Mouse (Mus musculus) neural tube, embryonic 13.5 days (tissue): ENCODE results near the gene Lbx1. TPM values are rescaled to one million over a fixed set of nuclear protein-coding genes. Genes with fewer than 3 reads are reported as not detected.

Experiments
- ATAC-seq: fragments of 200-750 bp; cut with Nextera tagmentation; 2 replicates; pipeline ENCODE4 v1.8.0; 2017; ENCODE audit warnings: low read depth, mild to moderate bottlenecking, moderate TSS enrichment, moderate library complexity
- H3K27ac ChIP-seq: fragments of 300-500 bp; sonication (generic); replicated peaks from 2 replicates; pipeline ENCODE4 v1.5.1; 2015; ENCODE audit warnings: moderate library complexity, mild to moderate bottlenecking, inconsistent platforms
- H3K27me3 ChIP-seq: fragments of 300-500 bp; sonication (generic); 2 replicates; pipeline ENCODE4 v1.6.1; 2015; ENCODE audit warnings: mild to moderate bottlenecking, inconsistent platforms
- H3K36me3 ChIP-seq: fragments of 300-500 bp; sonication (generic); 2 replicates; pipeline ENCODE4 v1.6.1; 2015; ENCODE audit warnings: mild to moderate bottlenecking, inconsistent platforms
- H3K4me1 ChIP-seq: fragments of 300-500 bp; sonication (generic); replicated peaks from 2 replicates; pipeline ENCODE4 v1.6.1; 2015; ENCODE audit warnings: inconsistent platforms
- H3K4me2 ChIP-seq: fragments of 300-500 bp; sonication (generic); 2 replicates; pipeline ENCODE4 v1.6.1; 2015; ENCODE audit warnings: inconsistent platforms, mild to moderate bottlenecking, moderate library complexity
- H3K4me3 ChIP-seq: fragments of 300-500 bp; sonication (generic); 2 replicates; pipeline ENCODE4 v1.5.1; 2015; ENCODE audit warnings: mild to moderate bottlenecking, inconsistent platforms
- H3K9ac ChIP-seq: fragments of 300-500 bp; sonication (generic); 2 replicates; pipeline ENCODE4 v1.6.1; 2015; ENCODE audit warnings: moderate library complexity, mild to moderate bottlenecking, inconsistent platforms
- H3K9me3 ChIP-seq: fragments of 300-500 bp; sonication (generic); 2 replicates; pipeline ENCODE4 v1.6.1; 2016; ENCODE audit warnings: inconsistent platforms
- WGBS: fragments of 180-500 bp; shearing (Covaris S2); methylation state at CpG from one replicate; pipeline ENCODE4 v1.1.7; 2015; 5-methylcytosine and 5-hydroxymethylcytosine counted together
- polyA plus RNA-seq: library from polyadenylated mRNA; unstranded; fragments of >200 nt; fragmentation: Nextera tagmentation; extraction: Ambion mirVana; gene quantifications from 2 replicates; pipeline ENCODE4 v1.2.1, GENCODE M21; 2015

Lbx1 gene
- polyA plus RNA-seq, 1 experiment from 2014 or later, result 16.9 TPM

GRCm38 (mm10) chr19:45225130-45225529, 10.5 kb downstream of the Lbx1 start:
- H3K36me3 ChIP-seq, result no peaks in the 10 kb centered on the region
- no peak overlapping the region for H3K4me3 ChIP-seq
- H3K27ac ChIP-seq, result peak overlapping the region; percentile 74
- peak overlapping the region; percentile 33 for H3K4me2 ChIP-seq
- 1% methylated on average over 12 of the region's 12 CpGs for WGBS
- peaks cover 92% of the 10 kb centered on the region for H3K4me1 ChIP-seq
- H3K9ac ChIP-seq, result no peak overlapping the region; the same call in 1 of the 2 replicates
- peaks cover 87% of the 10 kb centered on the region for H3K27me3 ChIP-seq
- no peaks in the 10 kb centered on the region for H3K9me3 ChIP-seq
- ATAC-seq, result peak; percentile 28; the same call in 1 of the 2 replicates

- Histone ChIP-seq H3K9me3 (no peaks in the 10 kb centered on the region), H3K36me3 (no peaks in the 10 kb centered on the region), H3K27ac (peak overlapping the region; percentile 76), H3K4me2 (peak overlapping the region; percentile 44), H3K4me1 (peaks cover 83% of the 10 kb centered on the region), H3K9ac (no peak overlapping the region), H3K4me3 (0 out of 2 replicates have a peak overlapping the region, but pooled peaks have one; percentile 11), H3K27me3 (peaks cover 86% of the 10 kb centered on the region)
- WGBS, result 0% methylated on average over 6 of the region's 6 CpGs
- no peak for ATAC-seq
These were observed 11.4 kb downstream of the Lbx1 start for GRCm38 (mm10) chr19:45224286-45224559.

DNA sequence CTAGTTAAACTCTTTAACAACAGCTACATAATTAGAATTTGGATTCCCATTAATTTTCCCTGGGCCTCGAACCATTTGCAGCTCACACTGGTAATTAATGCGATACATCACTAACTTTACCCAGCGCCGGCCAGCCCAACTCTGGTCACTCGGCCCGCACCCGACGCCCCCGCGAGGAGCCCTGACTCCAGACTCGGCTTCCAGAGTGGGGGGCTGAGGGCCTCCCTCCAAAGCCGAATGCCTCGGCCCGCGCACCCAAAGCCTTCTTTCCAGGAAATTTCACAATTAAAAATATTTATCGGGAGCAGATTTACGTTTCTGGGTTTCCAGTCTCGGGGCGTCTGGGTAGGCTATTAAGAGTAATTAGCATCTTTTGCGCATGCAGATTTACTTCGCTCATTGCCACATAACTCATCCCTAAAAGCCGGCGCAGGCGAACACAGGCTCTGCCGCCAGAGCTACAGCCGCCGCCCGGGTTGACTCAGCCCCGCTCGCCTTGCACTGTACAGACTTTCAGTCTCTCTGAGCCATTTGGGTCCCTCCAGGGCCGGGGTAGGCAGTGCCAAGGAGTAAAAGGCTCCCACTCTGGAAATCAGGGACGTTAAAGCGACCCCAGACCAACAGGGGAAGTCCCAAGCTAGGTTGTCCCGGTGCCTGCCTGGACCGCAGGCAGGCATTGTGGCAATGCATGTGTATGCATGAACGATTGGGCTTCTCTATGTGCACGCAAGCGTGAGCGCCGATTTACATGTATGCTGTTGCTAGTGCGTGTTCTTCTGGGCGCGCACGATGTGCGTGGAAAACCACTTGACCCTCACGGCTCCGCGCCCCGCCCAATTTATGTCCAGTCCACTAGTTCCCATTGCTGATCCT, 12.0 kb downstream of the Lbx1 start:
- ATAC-seq, result no peak
- 1% methylated on average over 49 of the region's 49 CpGs for WGBS
- no peaks in the 10 kb centered on the region for H3K36me3 ChIP-seq
- H3K4me1 ChIP-seq, result peaks cover 78% of the 10 kb centered on the region
- peaks cover 86% of the 10 kb centered on the region for H3K27me3 ChIP-seq
- peak overlapping the region; percentile 11; the same call in 1 of the 2 replicates for H3K4me3 ChIP-seq
- H3K9ac ChIP-seq, result no peak overlapping the region
- peak overlapping the region; percentile 76 for H3K27ac ChIP-seq
- H3K4me2 ChIP-seq, result peak overlapping the region; percentile 44
- no peaks in the 10 kb centered on the region for H3K9me3 ChIP-seq

DNA sequence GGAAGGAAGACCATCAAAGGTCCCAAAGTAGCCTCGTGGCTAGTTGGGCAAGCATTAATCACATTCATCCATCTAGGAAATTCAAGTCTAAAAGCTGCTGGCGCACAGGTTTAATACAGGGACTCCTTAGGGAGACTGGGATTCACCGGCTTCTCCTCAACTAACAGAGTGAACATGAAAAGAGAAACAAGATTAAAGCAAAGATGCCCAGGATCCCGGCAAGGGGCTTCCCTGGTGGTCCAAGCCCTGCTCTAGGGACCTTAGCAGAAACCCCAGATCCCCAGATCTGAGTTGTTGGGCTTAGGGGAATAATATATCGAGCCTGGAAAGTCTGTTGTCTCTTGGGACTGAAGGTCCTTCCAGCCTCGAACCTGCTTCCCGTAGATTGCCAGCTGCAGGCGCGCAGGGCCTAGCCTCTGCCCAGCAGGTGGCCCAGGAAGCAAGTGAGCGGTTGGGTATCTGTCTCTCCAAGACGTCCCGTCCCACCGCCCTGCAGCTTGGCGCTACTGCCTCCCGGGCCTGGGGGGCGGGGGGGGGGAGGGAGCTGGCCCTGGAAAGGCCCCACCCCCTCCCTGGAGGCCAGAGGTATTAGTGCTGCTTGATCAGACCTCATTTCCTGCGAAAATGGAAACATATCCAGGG, 13.3 kb downstream of the Lbx1 start:
- ATAC-seq, result no peak
- Histone ChIP-seq H3K36me3 (no peaks in the 10 kb centered on the region), H3K4me1 (peaks cover 64% of the 10 kb centered on the region), H3K9ac (no peak overlapping the region), H3K27ac (no peak overlapping the region), H3K9me3 (no peaks in the 10 kb centered on the region), H3K4me3 (no peak overlapping the region), H3K27me3 (peaks cover 84% of the 10 kb centered on the region), H3K4me2 (no peak overlapping the region)
- WGBS, result 2% methylated on average over 17 of the region's 17 CpGs

- WGBS, result 2% methylated on average over 9 of the region's 9 CpGs
These were observed 14.2 kb downstream of the Lbx1 start for GRCm38 (mm10) chr19:45221458-45221783.

DNA sequence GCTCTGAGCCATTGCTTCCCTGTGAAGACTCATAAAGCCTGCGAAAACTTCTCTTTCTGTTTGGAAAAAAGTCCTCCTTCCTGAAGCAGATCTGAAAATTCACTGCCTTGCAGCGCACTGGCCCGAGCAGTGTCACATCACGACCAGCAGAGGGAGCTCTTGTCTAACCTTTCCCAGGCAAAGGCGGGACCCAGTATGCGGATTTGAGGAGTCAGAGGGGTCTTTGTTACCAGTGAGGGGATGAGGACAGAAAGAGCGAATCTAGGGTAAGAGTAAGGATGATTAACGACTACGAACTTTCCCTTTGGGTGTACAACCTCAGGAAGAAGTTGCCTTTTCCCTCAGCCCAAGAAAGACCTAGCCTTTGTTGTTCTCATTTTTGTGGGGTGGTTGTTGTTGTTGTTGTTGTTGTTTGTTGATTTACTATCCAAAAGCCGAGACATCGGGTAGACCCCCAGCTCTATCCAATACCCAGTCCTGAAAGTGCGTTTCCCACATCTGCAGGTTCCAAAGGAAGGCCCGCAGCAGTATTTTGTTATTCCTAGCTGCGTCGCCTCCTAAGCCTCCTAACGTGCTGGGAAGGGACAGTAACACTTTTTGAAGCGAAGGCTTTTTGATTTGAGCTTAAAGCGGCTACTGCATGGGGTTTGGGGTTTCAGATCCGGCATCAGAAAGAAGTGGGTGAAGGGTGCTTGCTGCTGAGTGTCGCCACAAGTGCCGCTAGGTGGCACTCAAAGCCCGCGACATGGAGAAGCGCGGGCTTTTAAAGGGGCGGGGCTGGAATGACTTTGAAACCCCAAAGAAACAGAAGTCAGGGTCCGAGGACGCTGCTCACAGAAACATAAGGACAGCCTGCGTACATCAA, 14.8 kb downstream of the Lbx1 start:
- Histone ChIP-seq H3K4me3 (peak overlapping the region; percentile 32), H3K4me2 (peak overlapping the region; percentile 64), H3K27me3 (peaks cover 69% of the 10 kb centered on the region), H3K9me3 (no peaks in the 10 kb centered on the region), H3K36me3 (no peaks in the 10 kb centered on the region), H3K9ac (peak overlapping the region; percentile 61), H3K4me1 (peaks cover 49% of the 10 kb centered on the region), H3K27ac (peak overlapping the region; percentile 61; the same call in 1 of the 2 replicates)
- 2% methylated on average over 29 of the region's 29 CpGs for WGBS
- peak; percentile 64 for ATAC-seq

More at GRCm38 (mm10) chr19:45221458-45221783, 14.2 kb downstream of the Lbx1 start:
- H3K4me1 ChIP-seq, result peaks cover 55% of the 10 kb centered on the region
- no peak overlapping the region for H3K27ac ChIP-seq
- H3K4me2 ChIP-seq, result peak overlapping the region; percentile 64
- no peak for ATAC-seq
- peaks cover 75% of the 10 kb centered on the region for H3K27me3 ChIP-seq
- no peaks in the 10 kb centered on the region for H3K9me3 ChIP-seq
- no peak overlapping the region for H3K9ac ChIP-seq
- peak overlapping the region; percentile 32 for H3K4me3 ChIP-seq
- H3K36me3 ChIP-seq, result no peaks in the 10 kb centered on the region

DNA sequence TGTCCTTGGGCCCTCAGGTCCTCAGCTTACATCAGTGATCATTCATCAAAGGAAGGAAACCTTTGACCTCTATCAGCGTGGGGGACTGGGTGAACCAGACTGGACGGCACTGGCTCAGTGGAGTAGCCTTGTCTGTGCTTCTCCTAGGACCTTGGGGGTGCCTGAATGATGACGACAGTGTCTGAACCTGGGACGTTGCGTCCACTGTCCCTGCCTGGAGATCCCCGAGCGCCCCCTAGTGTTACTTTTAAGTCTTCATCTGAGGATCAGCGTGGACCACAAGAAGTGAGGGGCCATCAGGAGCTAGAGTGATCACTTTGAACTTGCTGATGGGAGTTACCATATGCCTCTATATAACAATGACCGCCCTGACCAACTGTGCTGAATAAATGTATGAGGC, 19.4 kb downstream of the Lbx1 start:
- no peaks in the 10 kb centered on the region for H3K9me3 ChIP-seq
- peaks cover 5% of the 10 kb centered on the region for H3K4me1 ChIP-seq
- H3K4me3 ChIP-seq, result no peak overlapping the region
- H3K27me3 ChIP-seq, result peaks cover 24% of the 10 kb centered on the region
- no peak overlapping the region for H3K9ac ChIP-seq
- 4% methylated on average over 9 of the region's 9 CpGs for WGBS
- no peaks in the 10 kb centered on the region for H3K36me3 ChIP-seq
- ATAC-seq, result 0 out of 2 replicates have a peak, but pooled peaks have one; percentile 40
- H3K27ac ChIP-seq, result no peak overlapping the region
- no peak overlapping the region for H3K4me2 ChIP-seq

GRCm38 (mm10) chr19:45215431-45215830, 20.2 kb downstream of the Lbx1 start:
- 72% methylated on average over 4 of the region's 4 CpGs for WGBS
- no peak for ATAC-seq
- Histone ChIP-seq H3K4me1 (no peaks in the 10 kb centered on the region), H3K4me2 (no peak overlapping the region), H3K4me3 (no peak overlapping the region), H3K9ac (no peak overlapping the region), H3K9me3 (no peaks in the 10 kb centered on the region), H3K36me3 (no peaks in the 10 kb centered on the region), H3K27me3 (peaks cover 24% of the 10 kb centered on the region), H3K27ac (no peak overlapping the region)

DNA sequence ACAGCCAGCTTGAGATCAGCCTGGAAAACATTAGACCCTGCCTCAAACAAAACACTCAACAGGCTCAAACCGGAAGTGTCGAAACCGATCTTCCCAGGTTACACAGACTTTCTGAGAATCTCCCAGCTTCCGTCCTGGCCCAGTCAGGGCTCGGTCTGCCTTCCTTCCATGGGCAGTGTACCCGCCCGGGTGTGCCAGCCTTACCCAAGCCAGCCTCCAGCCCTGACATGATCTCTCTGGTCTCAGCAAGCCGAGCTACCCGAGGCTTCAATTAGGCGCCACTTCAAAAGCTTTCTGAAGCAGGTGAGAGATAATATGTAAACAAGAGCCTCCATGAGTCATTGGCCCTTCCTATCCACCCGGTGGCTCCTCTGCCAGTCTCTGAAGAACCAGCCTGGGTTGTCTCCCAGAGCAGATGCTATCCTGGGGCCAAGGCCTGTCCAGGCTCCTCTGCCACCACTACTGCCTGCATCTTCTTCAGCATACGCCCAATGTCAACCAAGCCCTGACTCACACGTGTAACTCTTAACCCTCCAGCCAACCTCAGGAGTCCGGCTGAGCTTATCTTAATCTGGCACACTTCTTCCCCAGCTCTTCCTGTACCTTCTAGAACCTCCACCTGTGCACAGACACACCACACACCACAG, 25.7 kb downstream of the Lbx1 start:
- 80% methylated on average over 14 of the region's 14 CpGs for WGBS
- no peak overlapping the region for H3K27ac ChIP-seq

DNA sequence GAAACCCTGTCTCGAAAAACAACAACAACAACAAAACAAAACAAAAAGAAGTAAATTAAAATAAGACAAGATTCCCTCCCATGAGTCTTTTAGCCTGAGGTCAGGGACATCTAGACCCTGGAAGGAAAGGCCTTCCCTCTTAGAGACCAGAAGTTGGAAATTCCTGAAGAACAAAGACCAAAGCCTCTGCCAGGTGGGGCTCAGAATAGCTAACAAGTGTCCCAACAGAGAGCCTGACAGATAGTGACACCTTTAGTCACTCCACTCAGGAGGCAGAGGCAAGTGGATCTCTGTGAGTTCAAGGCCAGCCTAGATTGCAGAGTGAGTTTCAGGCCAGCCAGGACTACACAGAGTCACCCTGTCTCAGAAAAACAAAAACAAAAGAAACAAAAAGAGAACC, 26.4 kb downstream of the Lbx1 start:
- no peak overlapping the region for H3K27ac ChIP-seq
- no peak overlapping the region for H3K4me2 ChIP-seq
- no peaks in the 10 kb centered on the region for H3K36me3 ChIP-seq
- no peaks in the 10 kb centered on the region for H3K9me3 ChIP-seq
- peaks cover 37% of the 10 kb centered on the region for H3K27me3 ChIP-seq
- no peaks in the 10 kb centered on the region for H3K4me1 ChIP-seq
- no peak overlapping the region for H3K9ac ChIP-seq
- no peak for ATAC-seq
- H3K4me3 ChIP-seq, result no peak overlapping the region
- WGBS, result 85% methylated on average over 1 of the region's 1 CpGs

More for the DNA sequence above, 25.7 kb downstream of the Lbx1 start:
- Histone ChIP-seq H3K9ac (no peak overlapping the region), H3K4me1 (no peaks in the 10 kb centered on the region), H3K9me3 (no peaks in the 10 kb centered on the region), H3K36me3 (no peaks in the 10 kb centered on the region), H3K4me3 (no peak overlapping the region), H3K4me2 (no peak overlapping the region), H3K27me3 (peaks cover 37% of the 10 kb centered on the region)
- ATAC-seq, result no peak

DNA sequence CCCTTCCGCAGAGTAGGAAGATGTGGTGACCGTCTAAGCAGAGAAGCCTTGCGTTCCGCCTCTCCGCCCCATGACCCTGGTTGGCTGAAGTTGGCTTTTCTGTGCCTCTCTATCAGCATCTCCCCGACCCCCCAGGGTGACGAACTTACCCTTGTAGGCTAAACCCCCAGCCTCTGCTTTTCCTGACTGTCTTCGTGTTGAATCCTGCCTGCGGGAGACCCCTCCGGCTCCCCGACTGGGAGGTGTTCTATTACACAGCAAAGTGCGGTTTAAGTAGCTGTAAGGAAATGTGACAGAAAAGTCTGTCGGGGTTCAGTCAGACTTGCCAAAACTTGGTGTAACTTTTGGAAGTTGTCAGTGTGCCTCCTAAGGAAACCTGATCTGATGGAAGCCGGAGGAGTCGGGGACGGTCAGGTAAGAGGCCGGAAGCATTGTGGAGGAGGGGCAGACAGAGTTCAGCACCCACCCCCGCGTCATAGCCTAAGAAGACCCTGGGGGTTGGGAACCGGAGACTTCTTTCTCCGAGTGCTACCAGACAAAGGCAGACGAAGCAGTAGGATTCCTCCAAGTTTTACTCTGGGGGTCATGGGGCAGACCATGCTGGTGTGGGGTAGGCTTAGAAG, 27.1 kb downstream of the Lbx1 start:
- H3K4me1 ChIP-seq, result no peaks in the 10 kb centered on the region
- H3K4me3 ChIP-seq, result 0 out of 2 replicates have a peak overlapping the region, but pooled peaks have one; percentile 1
- H3K4me2 ChIP-seq, result peak overlapping the region; percentile 27; the same call in 1 of the 2 replicates
- no peak overlapping the region for H3K9ac ChIP-seq
- no peaks in the 10 kb centered on the region for H3K9me3 ChIP-seq
- no peaks in the 10 kb centered on the region for H3K36me3 ChIP-seq
- H3K27me3 ChIP-seq, result peaks cover 37% of the 10 kb centered on the region
- no peak for ATAC-seq
- H3K27ac ChIP-seq, result no peak overlapping the region
- 24% methylated on average over 22 of the region's 22 CpGs for WGBS
